In the genomic region with DNA sequence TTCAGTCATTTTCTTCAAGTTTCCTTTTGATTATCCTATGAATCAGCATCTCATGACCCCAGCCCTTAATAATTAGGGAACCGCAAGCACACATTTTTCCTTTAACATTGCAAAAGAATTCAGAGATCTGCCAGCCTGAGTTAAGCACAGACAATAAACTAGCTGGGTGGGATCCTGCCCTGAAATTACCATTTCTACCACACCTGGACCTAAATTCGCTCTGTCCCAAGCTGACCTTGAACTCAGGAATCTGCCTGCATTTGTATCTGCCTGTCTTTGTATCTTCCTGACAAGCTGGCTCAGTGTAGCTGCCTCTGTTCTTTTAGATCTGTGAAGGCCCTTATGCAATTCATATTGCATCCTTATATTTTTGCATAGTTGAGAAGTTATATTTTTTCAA, we compare ENCODE assay signal across 19 mouse cellular contexts.
"Had no signal": no experiment of that assay in that cellular context is flagged by ENCODE, and none has a peak within 500 bp of the region (broad histone marks: within the 10 kb centered on the region; RNA-seq: fewer than 3 reads in every experiment).

No protein-coding gene starts in this region.

- ATAC-seq: forebrain, embryonic 13.5 days; forebrain, embryonic 14.5 days; forebrain, embryonic 15.5 days; forebrain, embryonic 16.5 days; forebrain, postnatal 0 days had no signal

- DNase-seq: cerebellum, adult 9-11 months; cerebellum, postnatal 10 days; cerebellum, postnatal 14 days; cerebellum, postnatal 25 days; cerebellum, postnatal 36 days; embryo, embryonic 11 days; forebrain, postnatal 0 days; gastrocnemius, adult 2 months; gastrocnemius, postnatal 10 days; gastrocnemius, postnatal 14 days; gastrocnemius, postnatal 25 days; gastrocnemius, postnatal 36 days; heart, adult 11 months; heart, adult 18-20 months; heart, adult 2 months had no signal
